Mouse (Mus musculus) forebrain, postnatal 0 days (tissue): ENCODE measurements around the gene Gm10577. TPM values are rescaled to one million over a fixed set of nuclear protein-coding genes. Genes with fewer than 3 reads are reported as not detected.

Source experiments
- ATAC-seq: fragments of 200-750 bp; cut with Nextera tagmentation; 2 replicates; pipeline ENCODE4 v1.8.0; 2017; ENCODE audit warnings: mild to moderate bottlenecking, moderate library complexity
- DNase-seq: peaks from one replicate; pipeline ENCODE4 v3.0.0-alpha.2; 2015
- H3K27ac ChIP-seq: fragments of 300-500 bp; sonication (generic); 2 replicates; pipeline ENCODE4 v1.5.1; 2014; ENCODE audit warnings: low read depth, mild to moderate bottlenecking, antibody characterized with exemption, low read length, moderate library complexity, mixed read lengths
- H3K27me3 ChIP-seq: fragments of 300-500 bp; sonication (generic); 2 replicates; pipeline ENCODE4 v1.6.1; 2014; ENCODE audit warnings: mild to moderate bottlenecking, low read length, mixed read lengths; ENCODE audit not compliant: insufficient read depth
- H3K36me3 ChIP-seq: fragments of 300-500 bp; sonication (generic); 2 replicates; pipeline ENCODE4 v1.6.1; 2014; ENCODE audit warnings: mild to moderate bottlenecking, moderate library complexity; ENCODE audit not compliant: insufficient read depth
- H3K4me1 ChIP-seq: fragments of 300-500 bp; sonication (generic); 2 replicates; pipeline ENCODE4 v1.6.1; 2014; ENCODE audit warnings: antibody characterized with exemption; ENCODE audit not compliant: insufficient read depth
- H3K4me2 ChIP-seq: fragments of 300-500 bp; sonication (generic); 2 replicates; pipeline ENCODE4 v1.6.1; 2014; ENCODE audit warnings: low read depth, mild to moderate bottlenecking, moderate library complexity
- H3K4me3 ChIP-seq: fragments of 300-500 bp; sonication (generic); 2 replicates; pipeline ENCODE4 v1.5.1; 2014; ENCODE audit warnings: low read depth, low read length, mixed read lengths
- H3K9ac ChIP-seq: fragments of 300-500 bp; sonication (generic); 2 replicates; pipeline ENCODE4 v1.6.1; 2014; ENCODE audit warnings: mild to moderate bottlenecking
- H3K9me3 ChIP-seq: fragments of 300-500 bp; sonication (generic); 2 replicates; pipeline ENCODE4 v1.6.1; 2016; ENCODE audit warnings: low read length
- CTCF ChIP-seq: sonication (generic); IDR thresholded peaks from 2 replicates; pipeline ENCODE4 v1.5.1; 2016; ENCODE audit warnings: antibody characterized with exemption, control low read depth, low read depth
- WGBS: fragments of 180-500 bp; shearing (Covaris S2); extraction: QIAGEN DNeasy Blood & Tissue Kit; methylation state at CpG from one replicate; pipeline ENCODE4 v1.1.7; 2014; 5-methylcytosine and 5-hydroxymethylcytosine counted together
- polyA plus RNA-seq: library from polyadenylated mRNA; unstranded; fragments of >200 nt; fragmentation: Nextera tagmentation; extraction: Ambion mirVana; gene quantifications from 2 replicates; pipeline ENCODE4 v1.2.1, GENCODE M21; 2015
- total RNA-seq: library from RNA; depleted of rRNA; stranded (reverse); fragments of >200 nt; gene quantifications from 2 replicates; pipeline ENCODE4 v1.2.3, GENCODE M21; 2014

The Gm10577 gene
- total and polyA plus RNA-seq, 2 experiments from 2014 or later, result not detected

- ATAC-seq (no peak), DNase-seq (no peak)
- H3K36me3 ChIP-seq, result no peaks in the 10 kb centered on the region
- no peaks in the 10 kb centered on the region for H3K27me3 ChIP-seq
- H3K4me3 ChIP-seq, result no peak overlapping the region
- H3K4me1 ChIP-seq, result no peaks in the 10 kb centered on the region
- H3K9ac ChIP-seq, result no peak overlapping the region
- no peak overlapping the region for H3K27ac ChIP-seq
- TF ChIP-seq CTCF, result no peak
- H3K9me3 ChIP-seq, result no peaks in the 10 kb centered on the region
- H3K4me2 ChIP-seq, result no peak overlapping the region
- WGBS, result 69% methylated on average over 2 of the region's 2 CpGs
Observed at GRCm38 (mm10) chr4:101043691-101044090, 23.2 kb upstream of the Gm10577 start.

- H3K4me2 ChIP-seq, result no peak overlapping the region
- TF ChIP-seq CTCF, result no peak
- no peak for ATAC-seq
- no peaks in the 10 kb centered on the region for H3K4me1 ChIP-seq
- H3K9me3 ChIP-seq, result no peaks in the 10 kb centered on the region
- DNase-seq, result peak; percentile 5
- no peak overlapping the region for H3K9ac ChIP-seq
- no peak overlapping the region for H3K27ac ChIP-seq
- no peak overlapping the region for H3K4me3 ChIP-seq
- 62% methylated on average over 7 of the region's 7 CpGs for WGBS
- no peaks in the 10 kb centered on the region for H3K27me3 ChIP-seq
- H3K36me3 ChIP-seq, result no peaks in the 10 kb centered on the region
Observed at GRCm38 (mm10) chr4:101037156-101037555, 16.7 kb upstream of the Gm10577 start.

- Histone ChIP-seq H3K4me2 (no peak overlapping the region), H3K9ac (no peak overlapping the region), H3K9me3 (no peaks in the 10 kb centered on the region), H3K27me3 (no peaks in the 10 kb centered on the region), H3K4me3 (no peak overlapping the region), H3K27ac (no peak overlapping the region), H3K36me3 (no peaks in the 10 kb centered on the region), H3K4me1 (no peaks in the 10 kb centered on the region)
- no peak for TF ChIP-seq CTCF
- ATAC-seq (no peak), DNase-seq (no peak)
- 75% methylated on average over 5 of the region's 5 CpGs for WGBS
Observed at GRCm38 (mm10) chr4:101035131-101035530, 14.6 kb upstream of the Gm10577 start.

- no peak for TF ChIP-seq CTCF
- 79% methylated on average over 3 of the region's 3 CpGs for WGBS
- no peak overlapping the region for H3K4me3 ChIP-seq
Observed at GRCm38 (mm10) chr4:101033047-101033446, 12.6 kb upstream of the Gm10577 start.

GRCm38 (mm10) chr4:101027852-101028411 is 7.4 kb upstream of the Gm10577 start:
- H3K9ac ChIP-seq, result no peak overlapping the region
- H3K4me1 ChIP-seq, result no peaks in the 10 kb centered on the region
- no peak overlapping the region for H3K4me3 ChIP-seq
- DNase-seq (no peak), ATAC-seq (no peak)
- no peaks in the 10 kb centered on the region for H3K36me3 ChIP-seq
- H3K27ac ChIP-seq, result no peak overlapping the region
- no peak for TF ChIP-seq CTCF
- H3K27me3 ChIP-seq, result no peaks in the 10 kb centered on the region
- H3K4me2 ChIP-seq, result no peak overlapping the region
- 82% methylated on average over 9 of the region's 9 CpGs for WGBS
- peaks cover 3% of the 10 kb centered on the region; the same call in 1 of the 2 replicates for H3K9me3 ChIP-seq

More at GRCm38 (mm10) chr4:101033047-101033446, 12.6 kb upstream of the Gm10577 start:
- no peak overlapping the region for H3K9ac ChIP-seq
- DNase-seq (no peak), ATAC-seq (no peak)
- no peaks in the 10 kb centered on the region for H3K9me3 ChIP-seq
- H3K4me1 ChIP-seq, result no peaks in the 10 kb centered on the region
- H3K36me3 ChIP-seq, result no peaks in the 10 kb centered on the region
- H3K27me3 ChIP-seq, result no peaks in the 10 kb centered on the region
- no peak overlapping the region for H3K27ac ChIP-seq
- no peak overlapping the region for H3K4me2 ChIP-seq

- Histone ChIP-seq H3K4me1 (no peaks in the 10 kb centered on the region), H3K9ac (no peak overlapping the region), H3K4me3 (no peak overlapping the region), H3K36me3 (no peaks in the 10 kb centered on the region), H3K9me3 (peaks cover 5% of the 10 kb centered on the region; the same call in 1 of the 2 replicates), H3K4me2 (no peak overlapping the region), H3K27ac (no peak overlapping the region), H3K27me3 (no peaks in the 10 kb centered on the region)
- DNase-seq (peak; percentile 51), ATAC-seq (peak; percentile 82)
- WGBS, result 59% methylated on average over 2 of the region's 2 CpGs
- no peak for TF ChIP-seq CTCF
Observed at GRCm38 (mm10) chr4:101026995-101027394, 6.5 kb upstream of the Gm10577 start.

GRCm38 (mm10) chr4:101026566-101026965 is 6.1 kb upstream of the Gm10577 start:
- 37% methylated on average over 5 of the region's 5 CpGs for WGBS

More at GRCm38 (mm10) chr4:101026566-101026965, 6.1 kb upstream of the Gm10577 start:
- no peaks in the 10 kb centered on the region for H3K4me1 ChIP-seq
- H3K27ac ChIP-seq, result no peak overlapping the region
- H3K36me3 ChIP-seq, result no peaks in the 10 kb centered on the region
- peak; percentile 21 for DNase-seq
- H3K9me3 ChIP-seq, result peaks cover 5% of the 10 kb centered on the region; the same call in 1 of the 2 replicates
- no peak overlapping the region for H3K9ac ChIP-seq
- no peaks in the 10 kb centered on the region for H3K27me3 ChIP-seq
- ATAC-seq, result peak; percentile 43; the same call in 1 of the 2 replicates
- H3K4me2 ChIP-seq, result no peak overlapping the region
- H3K4me3 ChIP-seq, result no peak overlapping the region
- no peak for TF ChIP-seq CTCF
